Mouse (Mus musculus) urinary bladder, postnatal 10 days (tissue): ENCODE results near the gene Ptpn14.
"Not testable (repeated sequence)": the region's sequence is repeated elsewhere in the genome, so short reads cannot be mapped to it uniquely, and the experiment has no call there.

Source experiments
- DNase-seq: peaks from one replicate; pipeline ENCODE4 v3.0.0; 2022; ENCODE audit warnings: low spot score

The Ptpn14 gene

DNA sequence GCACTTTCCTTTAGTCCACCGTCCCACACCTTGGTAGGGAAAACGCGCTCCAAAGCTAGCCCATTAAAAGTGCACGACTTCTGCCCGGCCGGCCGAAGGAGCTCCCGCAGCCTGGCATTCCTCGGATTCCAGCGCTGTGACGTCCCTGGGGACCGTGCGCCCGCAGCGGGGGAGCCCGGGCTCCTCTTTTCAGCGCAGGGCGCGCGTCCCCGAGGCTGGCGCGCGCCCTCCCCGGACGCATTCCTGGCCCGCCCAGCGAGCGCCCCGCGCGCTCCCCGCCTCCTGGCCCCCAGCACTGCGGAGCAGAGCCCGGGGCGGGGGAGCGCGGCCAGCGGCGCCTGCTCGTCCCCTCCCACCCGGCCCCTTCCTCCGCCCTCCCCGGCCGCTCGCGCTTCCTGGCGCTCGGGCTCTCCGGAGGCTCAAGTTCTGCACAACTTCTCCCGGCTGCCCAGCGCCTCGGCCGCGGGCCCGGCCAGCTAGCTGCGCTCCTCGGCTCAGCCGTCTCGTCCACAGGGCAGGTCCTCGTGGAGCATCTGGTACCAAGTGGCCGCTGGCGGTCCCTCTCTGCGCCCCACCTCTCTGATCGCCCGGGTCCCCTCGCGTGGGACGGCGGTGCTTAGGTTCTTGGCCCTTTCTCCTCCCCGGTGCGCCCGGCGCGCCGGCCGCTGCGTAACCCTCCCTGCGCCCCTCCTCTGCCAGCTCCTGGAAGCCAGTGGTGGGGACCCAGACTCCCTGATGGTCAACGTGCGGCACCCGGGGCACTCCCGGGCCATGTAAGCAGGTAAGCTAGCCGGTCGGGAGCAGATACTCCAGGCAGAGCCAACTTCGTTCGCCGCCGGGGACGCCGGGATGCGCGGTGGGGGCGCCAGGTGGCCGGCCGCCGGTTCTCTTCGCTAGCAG lies at the start of gene Ptpn14:
Gene Ptpn14 (plus strand): TSS at position 385 of the 900 bp plus-strand sequence.
- peak; percentile 41 for DNase-seq

DNA sequence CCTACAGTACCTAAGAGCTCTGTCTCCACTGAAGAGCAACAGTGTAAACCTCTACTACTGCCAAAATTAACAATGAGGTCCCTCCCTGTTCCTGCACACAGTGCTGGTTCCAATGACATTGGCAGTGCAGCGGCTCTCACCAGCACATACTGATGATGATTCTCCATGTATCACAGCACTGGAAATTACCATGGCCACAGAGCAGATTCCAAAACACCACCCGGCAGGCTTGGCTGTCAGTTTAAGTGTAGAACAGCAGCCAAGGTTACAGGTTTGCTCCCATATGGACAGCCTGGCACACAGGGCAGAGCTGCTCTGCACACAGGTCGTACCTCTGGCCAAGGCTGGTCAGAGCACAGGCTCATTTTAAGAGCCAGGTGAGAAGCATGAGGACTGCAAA lies 48.5 kb upstream of the Ptpn14 start:
- no peak for DNase-seq

DNA sequence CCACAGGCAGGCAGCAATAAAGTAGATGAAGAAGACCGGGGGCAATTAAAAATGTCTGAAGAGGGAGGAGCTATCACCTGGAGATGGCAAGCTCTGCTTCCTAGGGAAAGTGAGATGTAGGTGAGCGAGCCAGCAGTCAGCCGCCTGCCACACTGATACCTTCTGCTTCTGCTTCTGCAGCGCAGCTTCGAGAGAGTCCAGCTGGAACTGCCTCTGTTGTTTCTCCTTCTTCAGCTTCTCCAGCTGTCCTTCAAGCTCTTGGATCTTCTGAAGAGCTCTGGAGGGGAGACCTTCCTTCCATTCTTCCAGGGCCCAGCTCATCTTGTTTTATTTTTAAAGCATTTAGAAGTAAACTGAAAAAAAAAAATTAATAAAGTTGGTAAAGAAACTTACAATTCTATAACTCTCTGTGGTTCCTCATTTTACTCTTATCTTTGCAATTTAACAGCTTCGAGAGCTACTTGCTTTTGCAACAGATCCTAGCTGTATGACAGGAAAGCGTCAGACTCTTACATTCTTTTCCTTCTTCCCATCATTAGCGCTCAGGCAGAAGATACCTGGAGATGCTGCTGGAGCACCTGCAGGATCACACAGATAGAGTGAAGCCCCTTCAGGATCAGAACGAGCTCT lies 43.2 kb upstream of the Ptpn14 start:
- DNase-seq = no peak

DNA sequence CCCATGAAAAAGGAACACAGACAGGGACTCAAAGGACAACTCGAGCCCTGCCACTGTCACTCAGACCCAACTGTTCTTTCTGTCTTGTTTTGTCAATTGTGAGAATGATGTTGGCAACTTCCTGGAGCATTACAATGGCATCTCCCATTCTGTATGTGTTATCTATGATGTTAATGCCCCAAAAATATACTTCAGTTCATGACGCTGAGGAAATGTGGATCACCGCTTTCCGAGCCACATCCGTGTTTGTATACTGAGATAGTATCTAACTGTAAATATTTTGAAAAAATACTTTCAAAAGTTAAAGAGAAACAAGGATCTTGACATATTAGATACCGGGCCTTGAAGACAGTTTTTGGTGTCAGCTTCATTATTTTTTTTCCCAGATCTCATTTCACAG lies 42.0 kb upstream of the Ptpn14 start:
- no peak for DNase-seq

DNA sequence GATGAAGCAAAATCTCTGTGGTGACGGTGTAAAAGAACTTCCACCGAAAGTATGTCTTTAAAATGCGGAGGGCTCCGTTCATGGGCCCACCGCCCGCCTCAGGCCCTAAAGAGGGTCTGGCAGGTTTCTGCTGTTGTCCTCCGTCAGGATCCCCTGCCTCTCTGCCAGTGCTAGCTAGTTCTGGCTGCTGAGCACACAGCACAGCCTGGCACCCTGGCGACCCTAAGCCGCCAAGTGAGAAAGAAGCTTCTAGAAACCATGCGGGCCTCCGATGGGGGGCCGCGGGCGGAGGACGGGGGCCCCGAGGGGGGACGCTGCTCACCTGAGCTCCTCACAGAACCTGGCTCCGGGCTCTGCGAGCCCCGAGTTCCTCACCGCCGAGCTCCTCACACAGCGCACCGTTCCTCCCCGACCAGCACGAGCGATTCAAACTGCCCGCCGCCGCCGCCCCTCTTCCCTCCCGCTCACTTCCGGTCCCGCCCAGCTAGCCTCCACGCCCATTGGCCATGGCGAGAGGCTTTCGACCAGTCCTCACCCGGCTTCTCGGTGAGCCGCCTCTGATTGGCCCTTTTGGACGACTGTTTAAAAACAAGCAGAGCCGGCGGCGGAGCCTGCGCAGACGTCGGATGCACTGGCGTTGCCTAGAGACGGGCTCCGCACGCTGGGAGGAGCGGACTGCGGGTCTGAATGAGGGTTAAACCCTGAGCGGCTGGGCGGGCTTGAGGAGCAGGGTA lies 40.2 kb upstream of the Ptpn14 start, which contains the start of gene Cenpf:
Gene Cenpf (minus strand): TSS at position 433 of the 734 bp plus-strand sequence.
- DNase-seq = peak; percentile 93

DNA sequence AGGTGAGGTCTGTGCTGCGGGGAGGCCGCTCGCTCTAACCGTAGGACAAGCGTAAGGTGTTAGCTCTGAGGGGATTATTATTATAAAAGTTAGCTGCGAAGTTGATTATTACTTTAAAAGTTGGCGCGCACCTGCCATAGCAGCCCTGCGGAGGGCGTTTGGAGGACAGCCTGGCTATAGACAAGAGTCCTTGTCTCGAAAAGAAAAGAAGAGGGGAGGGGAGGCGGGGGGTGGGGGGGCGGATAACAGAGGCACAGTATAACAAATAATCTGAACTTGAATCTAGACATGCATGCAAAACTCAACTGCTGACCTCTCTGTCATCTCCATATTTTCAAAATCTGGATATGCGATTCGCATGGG lies 39.7 kb upstream of the Ptpn14 start:
- DNase-seq = no peak

DNA sequence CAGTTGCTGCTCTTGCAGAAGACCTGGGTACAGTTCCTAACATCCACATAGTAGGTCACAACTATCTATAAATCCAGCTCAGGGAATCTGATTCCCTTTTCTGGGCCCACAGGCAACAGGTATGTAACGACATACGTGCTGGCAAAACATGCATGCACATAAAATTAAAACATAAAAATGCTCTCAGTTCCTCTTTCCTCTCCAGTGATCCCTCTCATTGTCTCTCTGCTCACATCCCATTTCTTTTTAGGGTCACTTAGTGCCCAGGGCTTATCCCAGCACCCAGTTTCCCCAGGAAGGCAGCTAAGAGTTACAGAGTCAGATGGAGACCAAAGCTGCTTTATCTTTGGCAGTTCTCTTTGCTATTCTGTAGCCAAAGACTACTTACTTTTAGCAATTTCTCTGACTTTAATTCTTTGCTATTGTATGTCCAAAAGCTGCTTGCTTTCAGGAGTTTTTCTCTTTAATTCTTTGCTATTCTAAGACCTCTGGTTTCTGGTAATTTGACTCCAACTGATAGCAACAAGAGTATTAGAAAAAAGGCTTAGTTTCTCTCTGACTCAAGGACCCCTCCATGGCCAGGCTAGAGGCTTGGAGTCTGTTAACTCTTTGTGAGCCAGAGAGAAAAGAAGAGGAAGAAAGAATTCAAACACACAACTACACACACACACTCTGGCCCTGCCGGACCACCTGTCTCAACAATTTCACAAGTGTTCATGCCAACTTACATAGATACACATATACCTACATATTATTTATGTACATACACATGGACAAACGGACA lies 38.8 kb upstream of the Ptpn14 start:
- no peak for DNase-seq

DNA sequence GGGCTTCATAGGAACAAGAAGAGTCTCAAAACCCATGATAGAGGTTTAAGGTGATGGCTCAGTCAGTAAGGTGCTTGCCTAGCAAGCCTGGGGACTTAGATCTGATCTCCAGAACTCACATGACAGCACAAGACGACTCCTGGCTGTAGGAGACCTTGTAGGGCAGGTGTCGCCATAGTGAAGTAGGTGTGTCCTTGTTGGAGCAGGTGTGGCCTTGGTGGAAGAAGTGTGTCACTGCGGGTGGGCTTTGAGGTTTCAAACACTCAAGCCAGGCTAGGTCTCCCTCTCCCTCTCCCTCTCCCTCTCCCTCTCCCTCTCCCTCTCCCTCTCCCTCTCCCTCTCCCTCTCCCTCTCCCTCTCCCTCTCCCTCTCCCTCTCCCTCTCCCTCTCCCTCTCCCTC lies 35.6 kb upstream of the Ptpn14 start:
- DNase-seq = not testable (repeated sequence)

DNA sequence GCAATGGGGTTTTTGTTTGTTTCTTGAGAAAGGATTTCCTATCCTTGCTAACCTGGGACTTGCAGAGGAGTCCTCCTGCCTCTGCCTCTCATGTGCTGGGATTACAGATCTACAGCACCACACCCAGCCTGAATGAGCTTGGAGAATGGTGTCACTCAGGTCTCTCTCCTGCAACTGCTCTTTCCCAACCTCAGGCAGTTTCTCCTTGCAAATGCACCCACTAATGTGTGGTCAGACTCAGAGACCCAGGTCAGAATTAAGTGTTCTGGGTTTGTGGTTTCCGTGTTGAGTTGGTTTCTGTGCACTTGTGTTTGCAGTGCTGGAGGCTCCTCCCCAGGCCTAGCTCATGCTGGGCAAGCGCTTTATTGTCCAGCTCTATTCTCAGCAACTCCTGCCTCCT lies 33.7 kb upstream of the Ptpn14 start:
- DNase-seq = no peak

DNA sequence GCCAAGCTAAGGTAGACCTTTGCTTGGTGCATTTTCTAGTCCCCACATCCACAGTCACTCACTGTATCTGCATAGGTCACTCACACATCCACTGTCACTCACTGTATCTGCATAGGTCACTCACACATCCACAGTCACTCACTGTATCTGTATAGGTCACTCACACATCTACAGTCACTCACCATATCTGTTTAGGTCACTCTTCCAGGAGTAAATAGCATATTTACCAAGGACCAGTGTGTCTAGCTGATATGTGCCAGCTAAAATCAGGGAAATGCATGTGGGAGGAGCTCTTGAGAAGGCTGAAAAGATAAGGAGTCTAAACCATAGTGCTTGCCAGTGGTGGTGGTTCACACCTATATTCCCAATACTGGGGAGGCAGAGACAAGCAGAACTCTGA lies 32.7 kb upstream of the Ptpn14 start:
- no peak for DNase-seq

DNA sequence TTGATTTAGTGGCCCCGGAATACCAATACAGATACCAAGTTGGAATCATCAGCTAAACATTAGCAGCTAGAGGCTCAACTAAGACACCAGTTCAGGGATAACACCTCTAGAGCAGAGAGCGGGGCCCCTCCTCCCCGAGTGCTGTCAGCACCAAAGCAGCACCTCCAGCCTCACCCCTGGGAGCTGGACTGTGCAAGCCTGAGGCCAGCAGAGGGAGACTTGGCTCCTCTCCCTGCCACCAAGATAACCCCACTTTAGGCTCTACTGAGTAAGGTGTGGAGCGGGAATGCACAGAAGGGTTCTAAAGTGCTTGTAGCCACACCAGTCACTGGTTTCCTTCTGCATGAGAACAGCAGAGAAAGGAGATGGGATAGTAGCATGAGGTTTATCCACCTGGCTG lies 29.7 kb upstream of the Ptpn14 start:
- DNase-seq = no peak

DNA sequence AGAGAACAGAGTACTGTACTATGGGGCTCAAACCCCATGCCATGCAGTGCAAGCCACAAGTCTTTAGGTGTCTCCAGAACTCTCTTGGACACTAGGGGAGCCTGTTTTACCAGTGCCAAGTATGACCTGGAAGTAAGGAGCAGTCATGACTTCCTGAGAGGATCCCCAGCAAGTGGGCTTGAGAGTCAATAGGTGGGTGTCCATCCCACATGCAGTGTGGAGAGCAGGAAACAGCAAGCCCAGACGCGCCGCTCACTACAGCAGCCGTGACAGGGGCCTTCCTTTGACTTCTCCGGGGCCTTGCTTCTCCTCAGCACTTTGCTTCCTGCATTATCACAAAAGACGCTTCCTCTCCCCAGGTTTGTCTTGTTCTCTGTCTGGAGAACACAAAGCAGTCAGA lies 27.9 kb upstream of the Ptpn14 start:
- DNase-seq = no peak

DNA sequence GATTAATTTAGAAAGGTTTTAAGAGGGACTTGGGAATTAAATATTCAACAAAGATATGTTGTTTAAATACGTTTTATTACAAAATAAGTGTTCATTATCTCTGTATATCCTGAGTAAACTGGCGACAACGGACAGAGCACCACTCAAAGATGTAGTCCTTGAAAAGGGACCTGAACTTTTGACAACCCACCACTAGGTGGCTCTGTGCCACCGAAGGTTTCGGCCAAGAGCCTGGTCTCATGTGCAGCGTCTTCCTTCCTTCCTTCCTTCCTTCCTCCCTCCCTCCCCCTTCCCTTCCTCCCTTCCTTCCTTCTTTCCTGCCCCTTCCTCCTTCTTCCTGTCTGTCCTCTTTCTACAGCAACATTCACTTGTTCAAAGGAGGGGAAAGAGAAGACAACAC lies 27.1 kb upstream of the Ptpn14 start:
- no peak for DNase-seq

DNA sequence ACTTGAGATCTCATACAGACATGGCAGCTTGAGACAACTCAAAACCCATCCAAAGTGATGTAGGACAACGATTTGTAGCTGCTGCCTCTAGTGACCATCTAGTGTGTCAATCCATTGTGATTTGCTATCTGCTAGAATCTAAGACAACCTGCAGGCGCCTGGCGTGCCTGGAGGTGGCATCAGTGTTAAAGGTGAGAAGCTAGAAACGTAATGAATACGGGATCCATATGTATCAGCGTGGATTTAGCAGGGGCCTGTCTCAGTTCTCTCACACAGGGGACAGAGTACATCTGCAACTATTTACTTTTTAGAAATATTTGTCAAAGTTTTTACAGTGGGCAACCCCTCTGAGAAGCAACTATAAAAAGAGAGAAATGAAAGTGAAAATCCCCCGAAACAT lies 24.9 kb upstream of the Ptpn14 start:
- DNase-seq = no peak

DNA sequence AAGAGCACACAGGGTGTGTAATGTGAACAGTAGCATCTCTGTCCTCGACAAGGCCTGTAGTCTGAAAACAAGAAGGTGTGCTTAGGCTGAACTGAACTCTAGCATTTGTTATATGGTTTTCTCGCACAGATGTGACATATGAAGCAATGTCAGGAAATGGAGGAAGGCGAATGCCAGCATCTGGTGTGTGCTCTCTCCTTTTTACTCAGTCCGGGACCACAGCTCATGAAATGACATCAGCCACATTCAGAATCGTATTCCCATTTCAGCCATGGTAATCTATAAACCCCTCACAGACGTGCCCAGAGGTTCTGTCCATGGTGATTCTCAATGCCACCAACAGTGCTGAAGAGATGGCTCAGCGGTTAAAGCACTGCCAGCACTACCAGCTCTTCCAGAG lies 24.5 kb upstream of the Ptpn14 start:
- no peak for DNase-seq

DNA sequence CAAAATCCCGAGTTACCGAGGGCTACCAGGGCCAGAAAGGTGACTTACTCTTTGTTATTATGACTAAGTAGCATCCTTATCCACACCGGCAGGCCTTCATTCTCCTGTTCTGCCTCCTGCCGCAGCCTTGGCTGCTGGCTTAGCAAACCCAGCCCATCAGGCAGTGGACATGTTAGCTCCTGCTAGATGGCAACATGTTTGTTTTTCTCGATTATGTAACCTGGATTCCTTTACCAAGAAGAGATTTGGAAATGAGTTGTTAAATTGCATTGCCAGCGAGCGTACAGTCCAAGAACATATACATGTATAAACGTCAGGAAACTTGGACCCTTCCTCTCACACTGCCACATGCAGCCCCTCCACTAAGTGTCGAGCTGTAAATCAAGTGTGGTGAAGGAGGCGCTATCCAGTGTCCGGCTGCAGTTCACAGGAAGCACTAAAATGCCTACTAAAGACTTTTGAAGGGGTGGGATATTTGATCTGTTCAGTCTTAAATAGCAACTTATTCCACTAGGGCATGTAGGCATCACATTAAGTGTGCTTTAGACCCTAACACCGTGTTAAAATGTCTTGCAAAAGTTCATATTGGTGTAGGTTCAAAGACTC lies 21.9 kb upstream of the Ptpn14 start:
- no peak for DNase-seq

DNA sequence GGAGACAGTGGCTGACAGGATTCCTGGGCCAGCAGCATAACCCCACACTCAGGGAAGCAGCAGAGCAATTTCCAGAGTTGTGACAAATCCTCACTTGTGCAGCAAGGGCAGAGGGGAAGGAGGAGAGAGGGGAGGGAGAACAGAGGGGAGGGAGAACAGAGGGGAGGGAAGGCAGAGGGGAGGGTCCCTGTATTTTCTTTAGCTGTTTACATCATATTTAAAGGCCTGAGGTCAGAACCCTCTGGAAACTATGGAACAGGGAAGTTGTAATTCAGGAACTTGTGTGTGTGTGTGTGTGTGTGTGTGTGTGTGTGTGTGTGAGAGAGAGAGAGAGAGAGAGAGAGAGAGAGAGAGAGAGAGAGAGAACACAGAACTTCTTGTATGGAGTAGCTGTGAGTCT lies 21.1 kb upstream of the Ptpn14 start:
- DNase-seq = no peak

DNA sequence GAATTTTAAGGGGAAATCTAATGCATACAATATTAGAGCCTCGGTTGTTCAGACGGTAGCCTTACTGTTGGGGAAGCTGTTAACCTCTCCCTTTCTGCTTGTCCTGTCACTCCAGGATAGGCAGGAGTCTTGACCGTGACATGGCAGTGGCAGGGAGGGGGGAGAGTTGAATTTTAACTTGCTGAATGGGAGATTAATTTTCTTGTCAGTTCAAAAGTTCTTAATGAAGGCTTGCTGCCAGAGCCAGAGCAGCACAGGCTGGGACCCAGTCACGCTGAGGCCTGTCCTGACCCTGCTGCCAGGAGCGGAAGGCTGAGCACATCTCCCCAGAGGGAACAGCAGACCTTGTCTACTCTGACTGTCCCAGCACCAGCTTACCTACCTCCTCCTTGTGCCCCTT lies 20.6 kb upstream of the Ptpn14 start:
- DNase-seq = no peak

DNA sequence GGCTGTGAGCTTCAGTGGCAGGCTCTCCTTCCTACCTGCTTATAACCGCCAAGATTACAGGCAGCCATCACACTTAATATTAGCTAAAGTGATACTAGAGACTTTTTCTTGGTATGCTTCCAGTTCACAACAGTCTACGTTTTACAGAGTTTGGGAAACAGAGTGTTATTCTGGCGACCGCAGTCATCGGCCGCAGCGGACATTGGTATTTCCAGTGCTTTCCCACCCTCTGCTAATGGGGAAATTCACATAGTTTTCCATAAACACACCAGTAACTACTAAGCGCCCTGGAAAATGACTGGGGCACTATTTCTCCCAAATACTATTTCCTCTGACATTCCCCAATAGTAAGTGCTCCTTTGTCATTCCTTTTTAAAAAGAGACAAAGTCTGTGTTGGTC lies 19.1 kb upstream of the Ptpn14 start:
- DNase-seq = no peak

DNA sequence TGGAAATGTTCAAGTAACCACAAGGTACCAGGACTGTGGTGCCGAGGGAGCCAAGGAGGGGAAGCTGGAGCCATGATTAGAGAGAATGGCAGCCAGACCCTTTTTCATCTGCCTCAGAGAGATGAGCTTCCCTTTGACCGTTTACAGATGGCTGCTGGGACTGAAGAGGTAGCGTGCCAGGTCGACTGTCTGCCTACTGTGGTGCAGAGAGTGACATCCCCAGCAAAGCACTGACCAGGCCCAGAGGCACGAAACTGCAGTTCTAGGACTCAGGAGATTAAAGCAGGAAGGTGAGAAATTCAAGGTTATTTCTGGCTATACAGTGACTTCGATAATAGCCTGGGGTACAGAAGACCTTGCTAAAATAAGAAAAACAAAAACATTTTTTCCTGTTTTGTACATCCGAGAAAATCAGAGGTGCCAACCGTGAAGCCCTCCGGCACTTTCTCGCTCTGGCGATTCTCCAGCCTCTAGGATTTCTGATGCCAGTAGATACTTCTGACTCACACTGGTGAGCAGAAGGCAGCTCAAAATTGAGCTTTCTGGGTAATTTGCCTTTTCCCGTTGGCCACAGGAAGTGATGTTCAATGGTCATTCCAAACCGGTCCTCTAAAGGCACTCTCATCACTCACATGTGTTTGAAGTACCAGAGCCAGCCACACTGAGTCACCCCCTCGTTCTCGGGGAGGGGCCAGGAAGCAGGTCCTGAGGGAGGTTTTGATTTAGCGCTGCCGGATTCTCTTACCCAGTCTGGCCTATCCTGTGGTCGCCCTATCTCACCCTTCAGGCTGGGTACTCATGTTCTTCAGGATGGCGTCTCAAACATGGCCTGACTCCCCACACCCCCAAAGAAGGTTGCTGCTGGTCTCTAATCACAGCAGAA lies 11.9 kb upstream of the Ptpn14 start:
- no peak for DNase-seq

DNA sequence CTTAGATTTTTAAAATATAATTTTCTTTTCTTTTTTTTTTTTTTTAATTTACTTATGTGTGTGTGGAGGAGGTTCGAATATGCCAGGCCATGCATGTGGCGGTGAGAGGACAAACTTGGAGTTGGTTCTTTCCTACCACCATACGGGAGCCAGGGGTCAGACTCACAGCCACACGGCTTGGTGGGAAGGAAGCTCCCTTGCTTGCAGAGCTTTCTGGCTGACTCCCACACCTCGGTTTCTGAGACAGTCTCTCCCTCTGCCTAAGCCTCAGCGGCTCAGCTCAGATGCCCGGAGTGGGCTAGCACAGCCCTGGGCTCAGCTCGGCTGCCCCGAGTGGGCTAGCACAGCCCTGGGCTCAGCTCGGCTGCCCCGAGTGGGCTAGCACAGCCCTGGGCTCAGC lies 10.5 kb upstream of the Ptpn14 start:
- no peak for DNase-seq
